Mouse (Mus musculus): ENCODE measurements around the gene Pik3cb. TPM values are rescaled to one million over a fixed set of nuclear protein-coding genes. Genes with fewer than 3 reads are reported as not detected.

Pik3cb gene
- polyA plus RNA-seq, 1 experiment from 2014 or later, result 4.6 TPM

- Histone ChIP-seq H3K4me3 (no peak overlapping the region), H3K9ac (no peak overlapping the region), H3K27ac (no peak overlapping the region), H3K9me3 (replicated peaks) (no peaks in the 10 kb centered on the region), H3K4me2 (no peak overlapping the region), H3K4me1 (peaks cover 8% of the 10 kb centered on the region), H3K27me3 (peaks cover 7% of the 10 kb centered on the region; the same call in 1 of the 2 replicates), H3K36me3 (ENCODE audit: poor library complexity, severe bottlenecking) (no peaks in the 10 kb centered on the region)
- no peak for ATAC-seq
- WGBS, result 72% methylated on average over 7 of the region's 7 CpGs
These were observed 4.1 kb upstream of the Pik3cb start for GRCm38 (mm10) chr9:99144416-99144989.

GRCm38 (mm10) chr9:99141618-99142017 is 1.2 kb upstream of the Pik3cb start:
- peaks cover 26% of the 10 kb centered on the region for H3K4me1 ChIP-seq
- no peak for ATAC-seq
- H3K27ac ChIP-seq, result no peak overlapping the region
- no peaks in the 10 kb centered on the region for H3K36me3 ChIP-seq (ENCODE audit: poor library complexity, severe bottlenecking)
- peaks cover 7% of the 10 kb centered on the region; the same call in 1 of the 2 replicates for H3K27me3 ChIP-seq
- H3K9ac ChIP-seq, result no peak overlapping the region
- H3K9me3 ChIP-seq (replicated peaks), result no peaks in the 10 kb centered on the region
- WGBS, result 73% methylated on average over 8 of the region's 8 CpGs
- H3K4me2 ChIP-seq, result no peak overlapping the region
- no peak overlapping the region for H3K4me3 ChIP-seq

GRCm38 (mm10) chr9:99141171-99141570 is 750 bp upstream of the Pik3cb start:
- Histone ChIP-seq H3K36me3 (ENCODE audit: poor library complexity, severe bottlenecking) (no peaks in the 10 kb centered on the region), H3K4me2 (peak overlapping the region; percentile 62), H3K27ac (no peak overlapping the region), H3K9me3 (replicated peaks) (no peaks in the 10 kb centered on the region), H3K9ac (no peak overlapping the region), H3K4me1 (peaks cover 26% of the 10 kb centered on the region), H3K27me3 (peaks cover 7% of the 10 kb centered on the region; the same call in 1 of the 2 replicates), H3K4me3 (no peak overlapping the region)
- 46% methylated on average over 3 of the region's 3 CpGs for WGBS
- ATAC-seq, result no peak

- peaks cover 7% of the 10 kb centered on the region; the same call in 1 of the 2 replicates for H3K27me3 ChIP-seq
- H3K4me3 ChIP-seq, result peak overlapping the region; percentile 83
- under 1% methylated on average over 59 of the region's 77 CpGs for WGBS
- peak overlapping the region; percentile 86 for H3K9ac ChIP-seq
- peak overlapping the region; percentile 62 for H3K4me2 ChIP-seq
- peaks cover 26% of the 10 kb centered on the region for H3K4me1 ChIP-seq
- peak; percentile 81 for ATAC-seq
- H3K36me3 ChIP-seq (ENCODE audit: poor library complexity, severe bottlenecking), result no peaks in the 10 kb centered on the region
- peak overlapping the region; percentile 92 for H3K27ac ChIP-seq
- no peaks in the 10 kb centered on the region for H3K9me3 ChIP-seq (replicated peaks)
These were observed 1.0 kb downstream of the Pik3cb start for GRCm38 (mm10) chr9:99139194-99140023.

- Histone ChIP-seq H3K4me3 (no peak overlapping the region), H3K9me3 (replicated peaks) (no peaks in the 10 kb centered on the region), H3K36me3 (ENCODE audit: poor library complexity, severe bottlenecking) (no peaks in the 10 kb centered on the region), H3K4me2 (no peak overlapping the region), H3K4me1 (peaks cover 26% of the 10 kb centered on the region), H3K27ac (no peak overlapping the region), H3K27me3 (peaks cover 7% of the 10 kb centered on the region; the same call in 1 of the 2 replicates), H3K9ac (no peak overlapping the region)
- WGBS, result 90% methylated on average over 5 of the region's 5 CpGs
- no peak for ATAC-seq
These were observed 3.1 kb downstream of the Pik3cb start for GRCm38 (mm10) chr9:99137301-99137700.

GRCm38 (mm10) chr9:99131951-99132470 is 8.4 kb downstream of the Pik3cb start:
- WGBS, result 23% methylated on average over 3 of the region's 3 CpGs
- no peak overlapping the region for H3K27ac ChIP-seq
- no peaks in the 10 kb centered on the region for H3K27me3 ChIP-seq
- ATAC-seq, result no peak
- H3K9ac ChIP-seq, result no peak overlapping the region
- no peaks in the 10 kb centered on the region for H3K9me3 ChIP-seq (replicated peaks)
- no peak overlapping the region for H3K4me3 ChIP-seq
- no peaks in the 10 kb centered on the region for H3K36me3 ChIP-seq (ENCODE audit: poor library complexity, severe bottlenecking)
- no peak overlapping the region for H3K4me2 ChIP-seq
- H3K4me1 ChIP-seq, result 0 out of 2 replicates have a peak, but pooled peaks cover under 1% of the 10 kb centered on the region

GRCm38 (mm10) chr9:99131119-99131518 is 9.3 kb downstream of the Pik3cb start:
- Histone ChIP-seq H3K9ac (no peak overlapping the region), H3K4me3 (no peak overlapping the region), H3K36me3 (ENCODE audit: poor library complexity, severe bottlenecking) (no peaks in the 10 kb centered on the region), H3K27me3 (no peaks in the 10 kb centered on the region), H3K27ac (no peak overlapping the region), H3K9me3 (replicated peaks) (no peaks in the 10 kb centered on the region), H3K4me2 (no peak overlapping the region), H3K4me1 (no peaks in the 10 kb centered on the region)
- WGBS, result 89% methylated on average over 4 of the region's 4 CpGs
- ATAC-seq, result no peak

GRCm38 (mm10) chr9:99127578-99127977 is 12.8 kb downstream of the Pik3cb start:
- Histone ChIP-seq H3K36me3 (ENCODE audit: poor library complexity, severe bottlenecking) (no peaks in the 10 kb centered on the region), H3K27ac (no peak overlapping the region), H3K4me3 (no peak overlapping the region), H3K4me2 (no peak overlapping the region), H3K4me1 (no peaks in the 10 kb centered on the region), H3K9me3 (replicated peaks) (no peaks in the 10 kb centered on the region), H3K27me3 (no peaks in the 10 kb centered on the region), H3K9ac (no peak overlapping the region)
- ATAC-seq, result no peak
- WGBS, result 76% methylated on average over 7 of the region's 7 CpGs

GRCm38 (mm10) chr9:99122749-99123148 is 17.7 kb downstream of the Pik3cb start:
- H3K27me3 ChIP-seq, result no peaks in the 10 kb centered on the region
- H3K36me3 ChIP-seq (ENCODE audit: poor library complexity, severe bottlenecking), result peaks cover 6% of the 10 kb centered on the region; the same call in 1 of the 2 replicates
- H3K9ac ChIP-seq, result no peak overlapping the region
- WGBS, result 92% methylated on average over 4 of the region's 4 CpGs
- H3K9me3 ChIP-seq (replicated peaks), result no peaks in the 10 kb centered on the region
- H3K4me2 ChIP-seq, result no peak overlapping the region
- H3K27ac ChIP-seq, result no peak overlapping the region
- no peak overlapping the region for H3K4me3 ChIP-seq
- no peak for ATAC-seq
- H3K4me1 ChIP-seq, result no peaks in the 10 kb centered on the region

- H3K9me3 ChIP-seq (replicated peaks), result no peaks in the 10 kb centered on the region
- WGBS, result 58% methylated on average over 12 of the region's 12 CpGs
- peaks cover 30% of the 10 kb centered on the region for H3K4me1 ChIP-seq
- peak; percentile 86 for ATAC-seq
- H3K36me3 ChIP-seq (ENCODE audit: poor library complexity, severe bottlenecking), result no peaks in the 10 kb centered on the region
- no peak overlapping the region for H3K27ac ChIP-seq
- H3K27me3 ChIP-seq, result no peaks in the 10 kb centered on the region
- no peak overlapping the region for H3K4me3 ChIP-seq
- H3K9ac ChIP-seq, result no peak overlapping the region
- no peak overlapping the region for H3K4me2 ChIP-seq
These were observed 28.0 kb downstream of the Pik3cb start for GRCm38 (mm10) chr9:99112409-99112808.

GRCm38 (mm10) chr9:99111085-99111484 is 29.3 kb downstream of the Pik3cb start:
- Histone ChIP-seq H3K9ac (no peak overlapping the region), H3K36me3 (ENCODE audit: poor library complexity, severe bottlenecking) (peaks cover 4% of the 10 kb centered on the region), H3K4me2 (no peak overlapping the region), H3K4me1 (peaks cover 30% of the 10 kb centered on the region), H3K9me3 (replicated peaks) (0 out of 2 replicates have a peak, but pooled peaks cover 3% of the 10 kb centered on the region), H3K27me3 (no peaks in the 10 kb centered on the region), H3K27ac (no peak overlapping the region), H3K4me3 (no peak overlapping the region)
- WGBS, result 40% methylated on average over 1 of the region's 1 CpGs
- ATAC-seq, result no peak

GRCm38 (mm10) chr9:99110213-99110612 is 30.2 kb downstream of the Pik3cb start:
- Histone ChIP-seq H3K9me3 (replicated peaks) (0 out of 2 replicates have a peak, but pooled peaks cover 3% of the 10 kb centered on the region), H3K4me3 (no peak overlapping the region), H3K27me3 (no peaks in the 10 kb centered on the region), H3K4me2 (no peak overlapping the region), H3K9ac (no peak overlapping the region), H3K36me3 (ENCODE audit: poor library complexity, severe bottlenecking) (peaks cover 9% of the 10 kb centered on the region), H3K27ac (no peak overlapping the region), H3K4me1 (peaks cover 30% of the 10 kb centered on the region)
- ATAC-seq, result no peak
- WGBS, result 54% methylated on average over 5 of the region's 5 CpGs
